Mouse (Mus musculus) right cerebral cortex, postnatal 4 days (tissue): Measurements from ENCODE around the gene Mbl1.

ENCODE experiments used
- DNase-seq: peaks from one replicate; pipeline ENCODE4 v3.0.0-alpha.2; 2022

Mbl1 gene

GRCm38 (mm10) chr14:41198037-41198730 lies 46.9 kb downstream of the Mbl1 start:
- no peak for DNase-seq
